Comparison of ENCODE assay signal across 15 mouse cellular contexts in the genomic region with DNA sequence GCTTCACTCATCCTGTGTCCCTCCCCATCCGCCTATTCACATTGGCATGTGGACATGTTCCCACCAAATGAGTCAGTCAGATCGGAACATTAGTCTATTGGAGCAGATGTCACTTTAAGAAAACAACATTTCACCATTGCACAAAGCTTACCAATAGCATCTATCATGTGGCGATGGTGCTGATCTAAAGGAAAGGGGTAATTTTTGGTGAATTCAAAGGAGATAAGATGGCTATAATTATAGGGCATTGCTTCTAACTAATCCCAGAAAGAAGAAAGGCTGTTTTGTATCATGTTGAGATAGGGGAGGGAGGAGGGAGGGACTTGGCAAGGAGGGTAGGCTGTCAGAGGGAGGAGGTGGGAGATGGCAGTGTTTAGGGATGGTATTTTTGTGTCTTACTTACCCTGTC.
DNase-seq lines count a peak whose midpoint lies in the region; ATAC-seq lines count a peak whose summit lies in the region.
"Had no signal": no experiment of that assay in that cellular context is flagged by ENCODE, and none has a peak within 500 bp of the region (broad histone marks: within the 10 kb centered on the region; RNA-seq: fewer than 3 reads in every experiment).

No protein-coding gene starts in this region.

- no peak for ATAC-seq in megakaryocyte-erythroid progenitor cell, adult 5-6 weeks (replicated peaks; ENCODE audit: low FRiP score, low TSS enrichment, poor library complexity, severe bottlenecking)
- ATAC-seq: intestine, embryonic 15.5 days had no signal

- DNase-seq in frontal cortex, adult 2 months (ENCODE audit: extremely low spot score in 1 of 2, low spot score in 1 of 2) = peak; percentile 29 to 53
- DNase-seq in frontal cortex, postnatal 14 days (ENCODE audit: low spot score in 2 of 2) = no peak
- DNase-seq in right cerebral cortex, postnatal 25 days = peak; percentile 24
- DNase-seq in right cerebral cortex, postnatal 4 days = no peak
- peak; percentile 49 to 76 for DNase-seq in layer of hippocampus, adult 8-10 months (ENCODE audit: low spot score in 2 of 2)
- no peak for DNase-seq in embryo, embryonic 10.5 days (ENCODE audit: low spot score)
- DNase-seq in heart, adult 11 months = no peak
- DNase-seq: adrenal gland, postnatal 10 days; B cell, adult 2 months; cerebellum, adult 8-10 months; embryo, embryonic 11 days; lung, postnatal 10 days; spleen, adult 18-20 months had no signal

Comparison
In these comparisons a context has a peak if more than half of its experiments do, and no peak if none do; other contexts are left out.
1. DNase-seq: peak in frontal cortex, adult 2 months (2 of 2), right cerebral cortex, postnatal 25 days (single experiment) and layer of hippocampus, adult 8-10 months (2 of 2); none in frontal cortex, postnatal 14 days (0 of 2), right cerebral cortex, postnatal 4 days (single experiment), embryo, embryonic 10.5 days (single experiment) and heart, adult 11 months (single experiment).